ENCODE assay signal across 8 mouse cellular contexts in genomic region chr3:146812901-146813393, GRCm38 (mm10). TPM values are rescaled to one million over a fixed set of nuclear protein-coding genes. Genes with fewer than 3 reads are reported as not detected.
DNase-seq lines count a peak whose midpoint lies in the region; ATAC-seq and TF ChIP-seq lines count a peak whose summit lies in the region.

Gene Prkacb, minus strand, starts transcription at chr3:146812990.

- under 1% methylated on average over 50 of the region's 60 CpGs for WGBS in heart, embryonic 11.5 days (ENCODE audit: insufficient replicate concordance)
- WGBS in kidney, embryonic 16.5 days: 1% methylated on average over 48 of the region's 60 CpGs
- WGBS in liver, adult 2 months: under 1% methylated on average over 59 of the region's 60 CpGs

- no peaks in the 10 kb centered on the region for H3K27me3 ChIP-seq in heart, embryonic 11.5 days (ENCODE audit: control insufficient read depth, insufficient read depth, low read length)
- no peaks in the 10 kb centered on the region for H3K27me3 ChIP-seq in kidney, embryonic 16.5 days (ENCODE audit: insufficient read depth, low read length)
- H3K27me3 ChIP-seq in liver, adult 2 months (ENCODE audit: control insufficient read depth, insufficient read depth, low read length): no peaks in the 10 kb centered on the region
- H3K27me3 ChIP-seq in myocyte (ENCODE audit: control insufficient read depth, insufficient read depth, insufficient read length): no peaks in the 10 kb centered on the region
- no peaks in the 10 kb centered on the region for H3K27me3 ChIP-seq in splenic B cell, adult 2 months (ENCODE audit: control insufficient read depth, insufficient read depth, low read length, poor library complexity, severe bottlenecking)

- peak; percentile 90 to 94 for DNase-seq in B cell, adult 2 months
- DNase-seq in brain, adult 2 months (ENCODE audit: low read depth, low spot score): peak; percentile 95
- DNase-seq in liver, adult 2 months (ENCODE audit: extremely low read depth, low read depth, low spot score): peak; percentile 56
- peak; percentile 85 for DNase-seq in splenic B cell, adult 2 months (ENCODE audit: low read depth, low spot score)

- H3K4me3 ChIP-seq in heart, embryonic 11.5 days (ENCODE audit: low read depth, low read length): peak within 1 kb of the TSS; percentile 71
- H3K4me3 ChIP-seq in kidney, embryonic 16.5 days (ENCODE audit: low read length): peak within 1 kb of the TSS; percentile 90
- H3K4me3 ChIP-seq in liver, adult 2 months (ENCODE audit: insufficient read depth, low read depth, low read length): peak within 1 kb of the TSS; percentile 93
- peak within 1 kb of the TSS; percentile 81 for H3K4me3 ChIP-seq in myocyte

- peak; percentile 70 for ATAC-seq in erythroblast, adult 5-6 weeks (replicated peaks; ENCODE audit: low FRiP score, poor library complexity, severe bottlenecking)
- peak; percentile 95 for ATAC-seq in heart, embryonic 11.5 days (replicated peaks; ENCODE audit: insufficient number of reproducible peaks, low FRiP score, low TSS enrichment)
- ATAC-seq in kidney, embryonic 16.5 days (ENCODE audit: low FRiP score, low TSS enrichment): peak; percentile 98

- H3ac ChIP-seq in myocyte (ENCODE audit: control insufficient read depth, insufficient read length): peak within 1 kb of the TSS; percentile 68

- TF ChIP-seq CTCF in liver, adult 2 months (IDR thresholded peaks at IDR 0.05; ENCODE audit: low read depth, low read length): no peak

- H3K79me2 ChIP-seq in liver, adult 2 months (ENCODE audit: control insufficient read depth, insufficient read depth, low read length): peaks cover 13% of the 10 kb centered on the region; the same call in 1 of the 2 replicates
- peaks cover 34% of the 10 kb centered on the region for H3K79me2 ChIP-seq in myocyte (ENCODE audit: control insufficient read depth, insufficient read depth)

- no peaks in the 10 kb centered on the region for H3K36me3 ChIP-seq in heart, embryonic 11.5 days (ENCODE audit: control insufficient read depth, insufficient read depth, low read length)
- no peaks in the 10 kb centered on the region for H3K36me3 ChIP-seq in kidney, embryonic 16.5 days (ENCODE audit: insufficient read depth, low read length)
- H3K36me3 ChIP-seq in liver, adult 2 months (ENCODE audit: control insufficient read depth, insufficient read depth, low read length): no peaks in the 10 kb centered on the region; the same call in 1 of the 2 replicates
- H3K36me3 ChIP-seq in myocyte (ENCODE audit: control insufficient read depth, insufficient read depth): no peaks in the 10 kb centered on the region
- H3K36me3 ChIP-seq in splenic B cell, adult 2 months (ENCODE audit: control insufficient read depth, insufficient read depth, low read length, poor library complexity, severe bottlenecking): no peaks in the 10 kb centered on the region

- peak within 1 kb of the TSS; percentile 90 for H3K27ac ChIP-seq in heart, embryonic 11.5 days (ENCODE audit: low read depth, low read length)
- H3K27ac ChIP-seq in kidney, embryonic 16.5 days (ENCODE audit: low read length): peak within 1 kb of the TSS; percentile 92
- peak within 1 kb of the TSS; percentile 92 for H3K27ac ChIP-seq in liver, adult 2 months (replicated peaks; ENCODE audit: insufficient read depth, low read depth, low read length)

- no peaks in the 10 kb centered on the region for H3K9me3 ChIP-seq in heart, embryonic 11.5 days (replicated peaks; ENCODE audit: control insufficient read depth, low read length)
- H3K9me3 ChIP-seq in kidney, embryonic 16.5 days (ENCODE audit: low read length): no peaks in the 10 kb centered on the region

- H3K4me2 ChIP-seq in heart, embryonic 11.5 days: peak within 1 kb of the TSS; percentile 86
- H3K4me2 ChIP-seq in kidney, embryonic 16.5 days (replicated peaks; ENCODE audit: low read depth, low read length): peak within 1 kb of the TSS; percentile 90
- peak within 1 kb of the TSS; percentile 94 for H3K4me2 ChIP-seq in myocyte (ENCODE audit: low read depth)

- no peak for TF ChIP-seq POLR2A in liver, adult 2 months (IDR thresholded peaks at IDR 0.05; ENCODE audit: extremely low read depth, insufficient read depth, low read length)
- TF ChIP-seq POLR2A in myocyte (IDR thresholded peaks at IDR 0.05; ENCODE audit: insufficient read length, low read depth): peak; percentile 68

- H3K4me1 ChIP-seq in heart, embryonic 11.5 days (ENCODE audit: control insufficient read depth, insufficient read depth, low read length): peaks cover 6% of the 10 kb centered on the region; the same call in 1 of the 2 replicates
- H3K4me1 ChIP-seq in kidney, embryonic 16.5 days (ENCODE audit: insufficient read depth, low read length): peaks cover 8% of the 10 kb centered on the region
- H3K4me1 ChIP-seq in liver, adult 2 months (ENCODE audit: control insufficient read depth, insufficient read depth, low read length): peaks cover 7% of the 10 kb centered on the region

- peak within 1 kb of the TSS; percentile 87 for H3K9ac ChIP-seq in heart, embryonic 11.5 days (ENCODE audit: low read depth, low read length)
- H3K9ac ChIP-seq in kidney, embryonic 16.5 days (replicated peaks; ENCODE audit: low read length): peak within 1 kb of the TSS; percentile 96
- H3K9ac ChIP-seq in liver, adult 2 months (ENCODE audit: low read depth, low read length): peak within 1 kb of the TSS; percentile 90

TF ChIP-seq in myocyte, 11 proteins besides CTCF, POLR2A, EP300 and RAD21:
- TF ChIP-seq SRF (IDR thresholded peaks at IDR 0.05; ENCODE audit: control insufficient read depth, insufficient read length, low read depth) (peak; percentile 16), POLR2AphosphoS2 (IDR thresholded peaks at IDR 0.05; ENCODE audit: insufficient read length, low read depth) (peak; percentile 11), MYOD1 (IDR thresholded peaks at IDR 0.05; ENCODE audit: control insufficient read depth in 1 of 3, insufficient read length in 2 of 3, low read depth in 2 of 3) (peak in 2 of 3 experiments; percentile 14 to 21), E2F4 (IDR thresholded peaks at IDR 0.05; ENCODE audit: insufficient read depth) (no peak), USF1 (IDR thresholded peaks at IDR 0.05; ENCODE audit: low read depth) (no peak), TCF3 (IDR thresholded peaks at IDR 0.05; ENCODE audit: insufficient read length, low read depth) (no peak), MYOG (IDR thresholded peaks at IDR 0.05; ENCODE audit: control insufficient read depth in 1 of 3, insufficient read depth in 1 of 3, insufficient read length in 2 of 3, low read depth in 2 of 3) (peak in 2 of 3 experiments; percentile 45 to 64), MAX (IDR thresholded peaks at IDR 0.05; ENCODE audit: low read depth) (no peak), CEBPB (IDR thresholded peaks at IDR 0.05; ENCODE audit: insufficient read depth, poor library complexity, severe bottlenecking) (no peak), TCF12 (IDR thresholded peaks at IDR 0.05; ENCODE audit: insufficient read depth, poor library complexity, severe bottlenecking) (no peak), REST (IDR thresholded peaks at IDR 0.05; ENCODE audit: insufficient read depth, insufficient read length) (no peak)

RNA-seq across cellular contexts. Expression of gene Prkacb, which starts in this region (rescaled TPM):
- total RNA-seq in erythroblast, adult 5-6 weeks (2015; ENCODE audit: low replicate concordance): 12.7 and 15.0 TPM in 2 replicates
- total RNA-seq in erythroblast, adult 5-6 weeks (2017; ENCODE audit: low replicate concordance): 11.0 and 12.8 TPM in 2 replicates
- polyA plus RNA-seq in heart, embryonic 11.5 days (2014; fragmentation: Nextera tagmentation; extraction: Ambion mirVana): 46.3 and 54.1 TPM in 2 replicates
- 64.8 and 65.4 TPM in 2 replicates for polyA plus RNA-seq in kidney, embryonic 16.5 days (2015; fragmentation: Nextera tagmentation; extraction: Ambion mirVana)
- 32.8 and 35.1 TPM in 2 replicates for total RNA-seq in liver, adult 2 months (2014; rRNA removed)
- 11.4 and 13.1 TPM in 2 replicates for polyA plus RNA-seq in liver, adult 2 months (2012; rRNA removed)
- 19.6 TPM for polyA plus RNA-seq in myocyte (2012; fragmentation: generic; extraction: Trizol)

Comparison
In these comparisons a context has a peak if more than half of its experiments do, and no peak if none do; other contexts are left out.
1. Peak in every context shown above with its lines: DNase-seq, ATAC-seq, H3K4me3 ChIP-seq and H3K27ac ChIP-seq.